Mouse (Mus musculus): ENCODE measurements around the gene Dnajb5. TPM values are rescaled to one million over a fixed set of nuclear protein-coding genes. Genes with fewer than 3 reads are reported as not detected.

The Dnajb5 gene
- total RNA-seq (2021): 100 to 1,000 TPM; 197 to 234 TPM
- long read RNA-seq, full-length matches to known transcripts: 26 of 78 reads
- long read RNA-seq, partial matches to known transcripts: 34 of 78 reads
- long read RNA-seq, other reads (novel, unspliced or antisense): 18 of 78 reads

- peak; percentile 99 for DNase-seq (ENCODE audit: low spot score in 2 of 2)
Measured at GRCm38 (mm10) chr4:42949676-42950051, at the start of gene Dnajb5. Dnajb5 (plus strand) TSS chr4:42949814.

- DNase-seq (ENCODE audit: low spot score in 2 of 2): peak; percentile 39 to 69
Measured at GRCm38 (mm10) chr4:42900878-42901277, 48.7 kb upstream of the Dnajb5 start.

GRCm38 (mm10) chr4:42902174-42902573 is 47.4 kb upstream of the Dnajb5 start:
- no peak for DNase-seq (ENCODE audit: low spot score in 2 of 2)

- DNase-seq (ENCODE audit: low spot score in 2 of 2): no peak
Measured at GRCm38 (mm10) chr4:42902730-42903129, 46.9 kb upstream of the Dnajb5 start.

- DNase-seq (ENCODE audit: low spot score in 2 of 2): no peak
Measured at GRCm38 (mm10) chr4:42903942-42904341, 45.7 kb upstream of the Dnajb5 start.

- peak; percentile 53 to 78 for DNase-seq (ENCODE audit: low spot score in 2 of 2)
Measured at GRCm38 (mm10) chr4:42904523-42904922, 45.1 kb upstream of the Dnajb5 start.

- no peak for DNase-seq (ENCODE audit: low spot score in 2 of 2)
Measured at GRCm38 (mm10) chr4:42904966-42905365, 44.6 kb upstream of the Dnajb5 start.

GRCm38 (mm10) chr4:42913391-42913790 is 36.2 kb upstream of the Dnajb5 start:
- DNase-seq (ENCODE audit: low spot score in 2 of 2): no peak

GRCm38 (mm10) chr4:42915311-42915710 is 34.3 kb upstream of the Dnajb5 start:
- DNase-seq (ENCODE audit: low spot score in 2 of 2): no peak

- no peak for DNase-seq (ENCODE audit: low spot score in 2 of 2)
Measured at GRCm38 (mm10) chr4:42915966-42916365, 33.6 kb upstream of the Dnajb5 start.

- DNase-seq (ENCODE audit: low spot score in 2 of 2): peak; percentile 45 to 57
Measured at GRCm38 (mm10) chr4:42916617-42917401, 32.8 kb upstream of the Dnajb5 start, which contains the start of gene Phf24. Phf24 (plus strand) TSS chr4:42916660.

GRCm38 (mm10) chr4:42917402-42917774 is 32.2 kb upstream of the Dnajb5 start:
- no peak for DNase-seq (ENCODE audit: low spot score in 2 of 2)

- DNase-seq (ENCODE audit: low spot score in 2 of 2): no peak
Measured at GRCm38 (mm10) chr4:42920726-42921125, 28.9 kb upstream of the Dnajb5 start.

GRCm38 (mm10) chr4:42921536-42921935 is 28.1 kb upstream of the Dnajb5 start:
- DNase-seq (ENCODE audit: low spot score in 2 of 2): no peak

- no peak for DNase-seq (ENCODE audit: low spot score in 2 of 2)
Measured at GRCm38 (mm10) chr4:42922056-42922455, 27.6 kb upstream of the Dnajb5 start.

GRCm38 (mm10) chr4:42922461-42922860 is 27.2 kb upstream of the Dnajb5 start:
- DNase-seq (ENCODE audit: low spot score in 2 of 2): no peak

- DNase-seq (ENCODE audit: low spot score in 2 of 2): no peak
Measured at GRCm38 (mm10) chr4:42924095-42924710, 25.4 kb upstream of the Dnajb5 start.

- no peak for DNase-seq (ENCODE audit: low spot score in 2 of 2)
Measured at GRCm38 (mm10) chr4:42928209-42928608, 21.4 kb upstream of the Dnajb5 start.

- no peak for DNase-seq (ENCODE audit: low spot score in 2 of 2)
Measured at GRCm38 (mm10) chr4:42928952-42929351, 20.7 kb upstream of the Dnajb5 start.

GRCm38 (mm10) chr4:42932229-42932969 is 17.2 kb upstream of the Dnajb5 start:
- DNase-seq (ENCODE audit: low spot score in 2 of 2): no peak

- DNase-seq (ENCODE audit: low spot score in 2 of 2): peak in 1 of 2 experiments; percentile 19
Measured at GRCm38 (mm10) chr4:42933630-42934029, 16.0 kb upstream of the Dnajb5 start.

- DNase-seq (ENCODE audit: low spot score in 2 of 2): peak; percentile 31 to 58
Measured at GRCm38 (mm10) chr4:42941396-42941795, 8.2 kb upstream of the Dnajb5 start.
